Mouse (Mus musculus) lung, embryonic 14.5 days (tissue): ENCODE data around the gene Gkn2. TPM values are rescaled to one million over a fixed set of nuclear protein-coding genes. Genes with fewer than 3 reads are reported as not detected.

Experiments used
- ATAC-seq: fragments of 200-750 bp; cut with Nextera tagmentation; 2 replicates; pipeline ENCODE4 v1.8.0; 2017; ENCODE audit warnings: mild to moderate bottlenecking, moderate TSS enrichment, moderate library complexity; ENCODE audit not compliant: insufficient read depth
- DNase-seq: peaks from one replicate; pipeline ENCODE4 v3.0.0-alpha.2; 2015
- H3K27ac ChIP-seq: fragments of 300-500 bp; sonication (generic); 2 replicates; pipeline ENCODE4 v1.5.1; 2014; ENCODE audit warnings: low read depth, mild to moderate bottlenecking, moderate library complexity
- H3K27me3 ChIP-seq: fragments of 300-500 bp; sonication (generic); 2 replicates; pipeline ENCODE4 v1.6.1; 2014; ENCODE audit warnings: low read length, control low read depth; ENCODE audit not compliant: insufficient read depth
- H3K36me3 ChIP-seq: fragments of 300-500 bp; sonication (generic); 2 replicates; pipeline ENCODE4 v1.6.1; 2014; ENCODE audit warnings: control low read depth; ENCODE audit not compliant: insufficient read depth
- H3K4me1 ChIP-seq: fragments of 300-500 bp; sonication (generic); 2 replicates; pipeline ENCODE4 v1.6.1; 2014; ENCODE audit warnings: antibody characterized with exemption, control low read depth; ENCODE audit not compliant: insufficient read depth
- H3K4me2 ChIP-seq: fragments of 300-500 bp; sonication (generic); 2 replicates; pipeline ENCODE4 v1.6.1; 2014; ENCODE audit warnings: mild to moderate bottlenecking
- H3K4me3 ChIP-seq: fragments of 300-500 bp; sonication (generic); 2 replicates; pipeline ENCODE4 v1.5.1; 2014; ENCODE audit warnings: low read depth, low read length
- H3K9ac ChIP-seq: fragments of 300-500 bp; sonication (generic); 2 replicates; pipeline ENCODE4 v1.6.1; 2014
- H3K9me3 ChIP-seq: fragments of 300-500 bp; sonication (generic); 2 replicates; pipeline ENCODE4 v1.6.1; 2016; ENCODE audit warnings: low read depth, low read length, control low read depth
- CTCF ChIP-seq: IDR thresholded peaks from 2 replicates; pipeline ENCODE4 v1.5.1; 2016; ENCODE audit warnings: antibody characterized with exemption, low read depth
- WGBS: fragments of 180-500 bp; shearing (Covaris S2); extraction: QIAGEN DNeasy Blood & Tissue Kit; methylation state at CpG from one replicate; pipeline ENCODE4 v1.1.7; 2014; 5-methylcytosine and 5-hydroxymethylcytosine counted together
- polyA plus RNA-seq: library from polyadenylated mRNA; unstranded; fragments of >200 nt; fragmentation: Nextera tagmentation; extraction: Ambion mirVana; gene quantifications from 2 replicates; pipeline ENCODE4 v1.2.1, GENCODE M21; 2014

The Gkn2 gene
- polyA plus RNA-seq, 1 experiment from 2014 or later = not detected

DNA sequence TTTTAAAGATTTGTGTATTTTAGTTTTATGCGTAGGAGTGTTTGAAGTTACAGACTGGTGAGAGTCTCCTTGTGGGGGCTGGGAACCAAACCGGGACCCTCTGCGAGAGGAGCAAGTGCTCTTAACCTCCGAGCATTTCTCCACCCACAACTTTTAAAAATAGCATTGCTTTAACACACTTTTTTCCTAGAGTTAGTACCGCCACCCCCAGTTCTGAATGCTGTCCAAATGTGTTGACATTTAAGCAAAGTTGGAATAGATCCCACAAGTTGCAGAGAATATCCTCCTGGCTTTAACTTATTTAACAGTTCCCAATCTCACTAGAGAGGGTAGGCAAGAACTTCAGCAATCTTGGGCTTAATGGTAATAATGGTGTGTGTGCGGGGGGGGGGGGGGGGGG lies 11.6 kb downstream of the Gkn2 start:
- Histone ChIP-seq H3K4me3 (no peak overlapping the region), H3K4me1 (peaks cover 4% of the 10 kb centered on the region; the same call in 1 of the 2 replicates), H3K9ac (no peak overlapping the region), H3K27ac (no peak overlapping the region), H3K27me3 (0 out of 2 replicates have a peak, but pooled peaks cover 12% of the 10 kb centered on the region), H3K36me3 (no peaks in the 10 kb centered on the region), H3K9me3 (no peaks in the 10 kb centered on the region), H3K4me2 (peak overlapping the region; percentile 59)
- TF ChIP-seq CTCF = no peak
- 33% methylated on average over 6 of the region's 6 CpGs for WGBS
- ATAC-seq = no peak
- peak; percentile 68 for DNase-seq

DNA sequence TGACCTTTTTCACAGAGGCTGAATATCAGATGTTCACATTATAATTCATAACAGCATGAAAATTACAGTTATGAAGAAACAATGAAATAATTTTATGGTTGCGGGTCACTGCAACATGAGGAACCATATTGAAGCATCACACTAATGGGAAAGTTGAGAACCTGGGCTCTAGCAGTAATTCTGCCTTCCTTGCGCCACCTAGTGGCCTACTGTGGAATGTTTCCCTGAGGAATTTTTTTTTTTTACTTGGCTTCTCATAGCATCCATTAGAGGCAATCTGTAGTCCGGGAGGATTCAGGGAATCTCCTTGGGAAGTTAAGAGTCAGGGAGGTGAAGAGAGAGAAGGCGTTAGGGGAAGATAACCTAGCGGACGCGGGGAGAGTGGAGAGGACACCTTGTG lies 13.0 kb downstream of the Gkn2 start:
- ATAC-seq = no peak
- WGBS = 12% methylated on average over 7 of the region's 7 CpGs
- peak; percentile 89 for TF ChIP-seq CTCF

DNA sequence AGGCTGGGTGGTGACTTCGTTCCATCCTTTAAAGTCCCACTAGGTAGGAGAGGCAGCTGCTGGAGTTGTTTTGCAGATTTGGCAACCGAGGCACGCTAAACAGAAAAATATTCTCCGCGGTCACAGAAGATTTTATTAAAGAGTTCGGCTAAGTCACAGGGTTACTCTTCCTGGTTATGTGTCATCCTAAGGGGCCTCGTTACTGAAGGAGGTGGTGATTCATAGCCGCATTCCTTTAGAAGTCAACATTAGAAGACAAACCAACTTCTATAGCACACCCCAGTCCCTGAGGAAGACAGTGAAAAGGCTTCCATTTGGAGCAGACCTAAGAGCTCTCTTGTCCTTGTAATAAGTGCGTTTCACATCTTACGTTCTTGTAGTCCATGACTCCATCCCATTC lies 13.5 kb downstream of the Gkn2 start:
- 73% methylated on average over 10 of the region's 10 CpGs for WGBS
- Histone ChIP-seq H3K9me3 (no peaks in the 10 kb centered on the region), H3K27me3 (0 out of 2 replicates have a peak, but pooled peaks cover 12% of the 10 kb centered on the region), H3K9ac (no peak overlapping the region), H3K27ac (no peak overlapping the region), H3K36me3 (no peaks in the 10 kb centered on the region), H3K4me2 (no peak overlapping the region), H3K4me3 (no peak overlapping the region), H3K4me1 (peaks cover 4% of the 10 kb centered on the region; the same call in 1 of the 2 replicates)
- no peak for TF ChIP-seq CTCF
- no peak for ATAC-seq
- no peak for DNase-seq

More for the DNA sequence above, 13.0 kb downstream of the Gkn2 start:
- Histone ChIP-seq H3K4me2 (no peak overlapping the region), H3K4me3 (no peak overlapping the region), H3K9me3 (no peaks in the 10 kb centered on the region), H3K4me1 (peaks cover 4% of the 10 kb centered on the region; the same call in 1 of the 2 replicates), H3K36me3 (no peaks in the 10 kb centered on the region), H3K27me3 (0 out of 2 replicates have a peak, but pooled peaks cover 12% of the 10 kb centered on the region), H3K27ac (no peak overlapping the region), H3K9ac (no peak overlapping the region)
- DNase-seq = peak; percentile 95

DNA sequence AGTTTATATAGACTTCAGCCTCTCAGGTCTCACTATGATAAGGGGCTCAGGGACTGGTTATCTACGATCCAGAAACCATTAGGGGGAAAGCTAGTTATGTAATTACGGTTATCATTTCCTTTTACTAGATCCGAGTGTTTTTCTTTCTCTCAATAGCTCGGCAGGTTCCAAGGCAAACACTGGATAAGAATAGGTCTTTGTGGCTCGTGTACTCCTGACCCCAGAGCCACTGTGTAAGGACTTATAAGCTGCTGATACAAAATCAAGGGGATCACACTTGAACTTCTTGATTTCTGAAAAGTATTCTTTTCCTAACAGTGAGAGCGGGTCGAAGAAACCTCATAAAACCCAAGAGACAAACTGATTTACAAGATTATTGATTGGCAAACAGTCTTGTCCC lies 15.7 kb downstream of the Gkn2 start, which contains the start of gene Gkn3:
Gene Gkn3 (minus strand): TSS at position 59 of the 400 bp plus-strand sequence.
- no peak within 1 kb of the TSS for H3K9ac ChIP-seq
- ATAC-seq = no peak
- no peak for TF ChIP-seq CTCF
- DNase-seq = peak; percentile 31
- no peak within 1 kb of the TSS for H3K4me3 ChIP-seq
- H3K4me1 ChIP-seq = peaks cover 6% of the 10 kb centered on the region; the same call in 1 of the 2 replicates
- H3K9me3 ChIP-seq = no peaks in the 10 kb centered on the region
- WGBS = 34% methylated on average over 7 of the region's 7 CpGs
- 0 out of 2 replicates have a peak within 1 kb of the TSS, but pooled peaks have one; percentile 16 for H3K4me2 ChIP-seq
- H3K27ac ChIP-seq = no peak within 1 kb of the TSS
- no peaks in the 10 kb centered on the region for H3K36me3 ChIP-seq
- H3K27me3 ChIP-seq = no peaks in the 10 kb centered on the region

DNA sequence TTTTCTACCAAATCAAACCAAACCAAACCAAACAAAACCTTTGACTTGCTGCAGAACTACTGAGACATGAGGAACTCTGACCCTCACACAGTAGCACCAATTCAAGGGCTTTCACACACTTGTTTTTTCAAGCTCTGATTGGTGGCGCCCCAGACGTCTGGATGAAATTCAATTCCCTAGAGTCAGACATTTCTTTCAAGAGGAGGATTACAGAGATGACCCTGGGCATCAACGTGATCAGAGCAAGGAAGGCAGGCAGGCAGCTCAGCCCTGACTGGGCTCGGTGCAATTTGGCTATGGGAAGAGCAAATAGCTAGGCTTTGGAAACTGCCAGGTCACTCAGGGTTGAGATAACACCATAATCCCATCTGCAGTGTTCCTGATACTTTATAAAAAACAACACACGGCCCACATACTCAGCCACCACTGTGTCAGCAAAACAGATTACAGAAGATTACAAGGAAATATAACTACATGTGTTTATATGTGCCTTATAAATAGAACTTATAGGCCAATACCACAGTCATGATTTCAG lies 16.4 kb downstream of the Gkn2 start:
- no peak for DNase-seq
- Histone ChIP-seq H3K4me1 (peaks cover 7% of the 10 kb centered on the region; the same call in 1 of the 2 replicates), H3K36me3 (no peaks in the 10 kb centered on the region), H3K4me3 (no peak overlapping the region), H3K27ac (no peak overlapping the region), H3K9me3 (no peaks in the 10 kb centered on the region), H3K9ac (no peak overlapping the region), H3K27me3 (no peaks in the 10 kb centered on the region), H3K4me2 (0 out of 2 replicates have a peak overlapping the region, but pooled peaks have one; percentile 16)
- ATAC-seq = no peak
- WGBS = 16% methylated on average over 5 of the region's 5 CpGs
- no peak for TF ChIP-seq CTCF

DNA sequence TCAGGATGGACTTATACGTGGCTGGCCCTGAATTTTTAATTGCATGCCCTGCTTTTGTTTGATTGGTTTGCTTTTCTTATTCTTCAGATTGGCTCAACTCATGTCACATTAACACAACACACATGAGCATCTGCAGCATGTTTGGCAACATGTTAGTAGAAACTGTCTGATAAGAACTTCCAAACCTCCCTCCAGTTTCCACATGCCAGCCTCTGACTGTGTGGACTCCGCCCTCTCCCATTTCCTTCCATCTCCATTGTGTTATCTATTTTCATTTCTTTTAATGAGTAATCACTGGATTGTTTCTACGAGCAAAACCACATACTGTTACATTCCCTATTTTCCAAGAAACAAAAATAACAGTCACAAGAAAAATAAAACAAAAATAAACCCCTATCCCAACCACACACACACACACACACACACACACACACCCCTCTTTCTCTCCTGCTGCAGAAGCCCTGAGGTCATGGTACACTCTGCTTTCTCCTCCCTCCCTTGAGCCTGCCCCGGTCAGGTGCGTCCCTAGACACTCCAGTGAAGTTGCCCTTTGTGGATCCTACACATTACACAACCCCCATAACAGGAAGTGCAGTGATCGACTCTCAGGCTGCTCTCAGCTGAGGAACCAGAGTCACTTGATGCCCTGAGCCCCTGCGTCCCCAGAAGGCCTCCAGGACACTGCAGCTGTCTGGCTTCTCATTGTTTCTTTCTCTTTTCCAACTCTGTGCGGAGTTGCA lies 20.5 kb downstream of the Gkn2 start:
- no peak overlapping the region for H3K4me3 ChIP-seq
- H3K4me2 ChIP-seq = no peak overlapping the region
- H3K4me1 ChIP-seq = 0 out of 2 replicates have a peak, but pooled peaks cover 3% of the 10 kb centered on the region
- no peak overlapping the region for H3K9ac ChIP-seq
- WGBS = 60% methylated on average over 8 of the region's 8 CpGs
- no peaks in the 10 kb centered on the region for H3K27me3 ChIP-seq
- no peaks in the 10 kb centered on the region for H3K36me3 ChIP-seq
- DNase-seq (no peak), ATAC-seq (no peak)
- H3K9me3 ChIP-seq = no peaks in the 10 kb centered on the region
- H3K27ac ChIP-seq = no peak overlapping the region
- TF ChIP-seq CTCF = no peak

DNA sequence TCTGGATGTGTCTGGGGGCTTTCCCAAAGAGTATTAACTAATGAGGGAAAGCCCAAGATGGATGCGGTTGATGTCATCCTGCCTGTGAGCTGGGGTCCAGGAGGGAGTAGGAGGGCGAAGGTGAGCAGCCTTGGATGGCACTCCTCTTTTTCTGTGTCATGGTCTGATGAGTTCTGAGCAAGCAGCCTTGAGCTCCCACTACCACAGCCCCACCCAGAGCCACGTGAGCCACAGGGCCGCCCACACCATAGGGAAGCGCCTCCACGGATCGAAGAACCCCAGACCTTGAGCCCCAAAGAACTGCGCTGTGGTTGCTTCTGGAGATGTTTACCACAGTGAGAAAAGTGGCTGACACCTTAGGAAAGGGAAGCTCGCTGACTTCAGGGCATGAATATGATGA lies 21.6 kb downstream of the Gkn2 start:
- Histone ChIP-seq H3K27ac (no peak overlapping the region), H3K4me1 (0 out of 2 replicates have a peak, but pooled peaks cover 3% of the 10 kb centered on the region), H3K27me3 (no peaks in the 10 kb centered on the region), H3K4me3 (no peak overlapping the region), H3K9me3 (no peaks in the 10 kb centered on the region), H3K36me3 (no peaks in the 10 kb centered on the region), H3K9ac (no peak overlapping the region), H3K4me2 (no peak overlapping the region)
- WGBS = 83% methylated on average over 9 of the region's 9 CpGs
- ATAC-seq = no peak
- no peak for DNase-seq
- no peak for TF ChIP-seq CTCF
